Mouse (Mus musculus): ENCODE data around the gene Gtf2ird2. TPM values are rescaled to one million over a fixed set of nuclear protein-coding genes. Genes with fewer than 3 reads are reported as not detected.

Gene Gtf2ird2
- polyA plus RNA-seq, 1 experiment from 2014 or later = 7.9 TPM

- 90% methylated on average over 4 of the region's 4 CpGs for WGBS
- H3K4me1 ChIP-seq (ENCODE audit: control insufficient read depth, insufficient read depth, low read length) = no peaks in the 10 kb centered on the region
- H3K9me3 ChIP-seq (ENCODE audit: control insufficient read depth, low read length) = no peaks in the 10 kb centered on the region
- H3K4me2 ChIP-seq (ENCODE audit: low read depth, severe bottlenecking) = no peak overlapping the region
- no peaks in the 10 kb centered on the region for H3K27me3 ChIP-seq (ENCODE audit: control insufficient read depth, insufficient read depth, low read length)
- H3K27ac ChIP-seq (replicated peaks; ENCODE audit: low read depth, low read length) = no peak overlapping the region
- no peak for DNase-seq (ENCODE audit: low spot score)
- ATAC-seq (ENCODE audit: insufficient number of reproducible peaks, low FRiP score, low TSS enrichment, low read depth) = no peak
- no peak overlapping the region for H3K9ac ChIP-seq (ENCODE audit: low read length)
- peaks cover 15% of the 10 kb centered on the region; the same call in 1 of the 2 replicates for H3K36me3 ChIP-seq (ENCODE audit: control insufficient read depth, insufficient read depth, low read length)
- H3K4me3 ChIP-seq (ENCODE audit: low read depth, low read length) = no peak overlapping the region
Measured at GRCm38 (mm10) chr5:134148153-134148552, 35.7 kb upstream of the Gtf2ird2 start.

GRCm38 (mm10) chr5:134151895-134152294 lies 31.9 kb upstream of the Gtf2ird2 start:
- Histone ChIP-seq H3K27me3 (ENCODE audit: control insufficient read depth, insufficient read depth, low read length) (no peaks in the 10 kb centered on the region), H3K9me3 (ENCODE audit: control insufficient read depth, low read length) (no peaks in the 10 kb centered on the region), H3K27ac (replicated peaks; ENCODE audit: low read depth, low read length) (no peak overlapping the region), H3K4me3 (ENCODE audit: low read depth, low read length) (no peak overlapping the region), H3K4me1 (ENCODE audit: control insufficient read depth, insufficient read depth, low read length) (no peaks in the 10 kb centered on the region), H3K36me3 (ENCODE audit: control insufficient read depth, insufficient read depth, low read length) (peaks cover 27% of the 10 kb centered on the region), H3K4me2 (ENCODE audit: low read depth, severe bottlenecking) (no peak overlapping the region), H3K9ac (ENCODE audit: low read length) (no peak overlapping the region)
- no peak for ATAC-seq (ENCODE audit: insufficient number of reproducible peaks, low FRiP score, low TSS enrichment, low read depth)
- WGBS = 85% methylated on average over 11 of the region's 11 CpGs
- DNase-seq (ENCODE audit: low spot score) = no peak

- H3K9me3 ChIP-seq (ENCODE audit: control insufficient read depth, low read length) = no peaks in the 10 kb centered on the region
- H3K4me3 ChIP-seq (ENCODE audit: low read depth, low read length) = no peak overlapping the region
- H3K27ac ChIP-seq (replicated peaks; ENCODE audit: low read depth, low read length) = no peak overlapping the region
- H3K27me3 ChIP-seq (ENCODE audit: control insufficient read depth, insufficient read depth, low read length) = no peaks in the 10 kb centered on the region
- WGBS = 90% methylated on average over 7 of the region's 7 CpGs
- no peaks in the 10 kb centered on the region for H3K4me1 ChIP-seq (ENCODE audit: control insufficient read depth, insufficient read depth, low read length)
- no peak overlapping the region for H3K4me2 ChIP-seq (ENCODE audit: low read depth, severe bottlenecking)
- peaks cover 26% of the 10 kb centered on the region for H3K36me3 ChIP-seq (ENCODE audit: control insufficient read depth, insufficient read depth, low read length)
- H3K9ac ChIP-seq (ENCODE audit: low read length) = no peak overlapping the region
- DNase-seq (ENCODE audit: low spot score) (no peak), ATAC-seq (ENCODE audit: insufficient number of reproducible peaks, low FRiP score, low TSS enrichment, low read depth) (no peak)
Measured at GRCm38 (mm10) chr5:134155916-134156466, 27.8 kb upstream of the Gtf2ird2 start.

- H3K27me3 ChIP-seq (ENCODE audit: control insufficient read depth, insufficient read depth, low read length) = no peaks in the 10 kb centered on the region
Measured at GRCm38 (mm10) chr5:134164688-134165087, 19.1 kb upstream of the Gtf2ird2 start.

GRCm38 (mm10) chr5:134166642-134167041 lies 17.2 kb upstream of the Gtf2ird2 start:
- DNase-seq (ENCODE audit: low spot score) = no peak
- no peaks in the 10 kb centered on the region for H3K27me3 ChIP-seq (ENCODE audit: control insufficient read depth, insufficient read depth, low read length)
- ATAC-seq (ENCODE audit: insufficient number of reproducible peaks, low FRiP score, low TSS enrichment, low read depth) = no peak
- no peak overlapping the region for H3K27ac ChIP-seq (replicated peaks; ENCODE audit: low read depth, low read length)
- no peaks in the 10 kb centered on the region for H3K4me1 ChIP-seq (ENCODE audit: control insufficient read depth, insufficient read depth, low read length)
- H3K9me3 ChIP-seq (ENCODE audit: control insufficient read depth, low read length) = no peaks in the 10 kb centered on the region
- H3K4me2 ChIP-seq (ENCODE audit: low read depth, severe bottlenecking) = no peak overlapping the region
- H3K36me3 ChIP-seq (ENCODE audit: control insufficient read depth, insufficient read depth, low read length) = peaks cover 18% of the 10 kb centered on the region
- H3K9ac ChIP-seq (ENCODE audit: low read length) = no peak overlapping the region
- no peak overlapping the region for H3K4me3 ChIP-seq (ENCODE audit: low read depth, low read length)
- 95% methylated on average over 7 of the region's 7 CpGs for WGBS

More at GRCm38 (mm10) chr5:134164688-134165087, 19.1 kb upstream of the Gtf2ird2 start:
- peaks cover 13% of the 10 kb centered on the region for H3K36me3 ChIP-seq (ENCODE audit: control insufficient read depth, insufficient read depth, low read length)
- no peak overlapping the region for H3K4me2 ChIP-seq (ENCODE audit: low read depth, severe bottlenecking)
- H3K4me3 ChIP-seq (ENCODE audit: low read depth, low read length) = no peak overlapping the region
- H3K9ac ChIP-seq (ENCODE audit: low read length) = no peak overlapping the region
- no peaks in the 10 kb centered on the region for H3K9me3 ChIP-seq (ENCODE audit: control insufficient read depth, low read length)
- DNase-seq (ENCODE audit: low spot score) (no peak), ATAC-seq (ENCODE audit: insufficient number of reproducible peaks, low FRiP score, low TSS enrichment, low read depth) (no peak)
- H3K27ac ChIP-seq (replicated peaks; ENCODE audit: low read depth, low read length) = no peak overlapping the region
- H3K4me1 ChIP-seq (ENCODE audit: control insufficient read depth, insufficient read depth, low read length) = no peaks in the 10 kb centered on the region
- 83% methylated on average over 4 of the region's 5 CpGs for WGBS

GRCm38 (mm10) chr5:134168033-134168432 lies 15.8 kb upstream of the Gtf2ird2 start:
- DNase-seq (ENCODE audit: low spot score) (no peak), ATAC-seq (ENCODE audit: insufficient number of reproducible peaks, low FRiP score, low TSS enrichment, low read depth) (no peak)
- Histone ChIP-seq H3K9me3 (ENCODE audit: control insufficient read depth, low read length) (no peaks in the 10 kb centered on the region), H3K27ac (replicated peaks; ENCODE audit: low read depth, low read length) (no peak overlapping the region), H3K9ac (ENCODE audit: low read length) (no peak overlapping the region), H3K4me2 (ENCODE audit: low read depth, severe bottlenecking) (no peak overlapping the region), H3K27me3 (ENCODE audit: control insufficient read depth, insufficient read depth, low read length) (no peaks in the 10 kb centered on the region), H3K4me1 (ENCODE audit: control insufficient read depth, insufficient read depth, low read length) (no peaks in the 10 kb centered on the region), H3K36me3 (ENCODE audit: control insufficient read depth, insufficient read depth, low read length) (peaks cover 18% of the 10 kb centered on the region), H3K4me3 (ENCODE audit: low read depth, low read length) (no peak overlapping the region)
- WGBS = 87% methylated on average over 9 of the region's 9 CpGs

- H3K4me1 ChIP-seq (ENCODE audit: control insufficient read depth, insufficient read depth, low read length) = no peaks in the 10 kb centered on the region
- no peak overlapping the region for H3K4me3 ChIP-seq (ENCODE audit: low read depth, low read length)
- no peak for DNase-seq (ENCODE audit: low spot score)
- WGBS = 93% methylated on average over 10 of the region's 10 CpGs
- peaks cover 12% of the 10 kb centered on the region for H3K36me3 ChIP-seq (ENCODE audit: control insufficient read depth, insufficient read depth, low read length)
- H3K27ac ChIP-seq (replicated peaks; ENCODE audit: low read depth, low read length) = no peak overlapping the region
- H3K4me2 ChIP-seq (ENCODE audit: low read depth, severe bottlenecking) = no peak overlapping the region
- no peaks in the 10 kb centered on the region for H3K27me3 ChIP-seq (ENCODE audit: control insufficient read depth, insufficient read depth, low read length)
- ATAC-seq (ENCODE audit: insufficient number of reproducible peaks, low FRiP score, low TSS enrichment, low read depth) = no peak
- H3K9ac ChIP-seq (ENCODE audit: low read length) = no peak overlapping the region
- H3K9me3 ChIP-seq (ENCODE audit: control insufficient read depth, low read length) = no peaks in the 10 kb centered on the region
Measured at GRCm38 (mm10) chr5:134169231-134169630, 14.6 kb upstream of the Gtf2ird2 start.

GRCm38 (mm10) chr5:134170167-134170566 lies 13.7 kb upstream of the Gtf2ird2 start:
- DNase-seq (ENCODE audit: low spot score) (no peak), ATAC-seq (ENCODE audit: insufficient number of reproducible peaks, low FRiP score, low TSS enrichment, low read depth) (no peak)
- H3K27ac ChIP-seq (replicated peaks; ENCODE audit: low read depth, low read length) = no peak overlapping the region
- WGBS = 95% methylated on average over 8 of the region's 8 CpGs
- H3K36me3 ChIP-seq (ENCODE audit: control insufficient read depth, insufficient read depth, low read length) = peaks cover 9% of the 10 kb centered on the region
- no peak overlapping the region for H3K9ac ChIP-seq (ENCODE audit: low read length)
- H3K27me3 ChIP-seq (ENCODE audit: control insufficient read depth, insufficient read depth, low read length) = no peaks in the 10 kb centered on the region
- no peak overlapping the region for H3K4me3 ChIP-seq (ENCODE audit: low read depth, low read length)
- H3K9me3 ChIP-seq (ENCODE audit: control insufficient read depth, low read length) = no peaks in the 10 kb centered on the region
- no peaks in the 10 kb centered on the region for H3K4me1 ChIP-seq (ENCODE audit: control insufficient read depth, insufficient read depth, low read length)
- no peak overlapping the region for H3K4me2 ChIP-seq (ENCODE audit: low read depth, severe bottlenecking)

- H3K36me3 ChIP-seq (ENCODE audit: control insufficient read depth, insufficient read depth, low read length) = peaks cover 6% of the 10 kb centered on the region; the same call in 1 of the 2 replicates
- H3K9me3 ChIP-seq (ENCODE audit: control insufficient read depth, low read length) = no peaks in the 10 kb centered on the region
- no peak for ATAC-seq (ENCODE audit: insufficient number of reproducible peaks, low FRiP score, low TSS enrichment, low read depth)
- no peak overlapping the region for H3K4me3 ChIP-seq (ENCODE audit: low read depth, low read length)
- H3K27me3 ChIP-seq (ENCODE audit: control insufficient read depth, insufficient read depth, low read length) = no peaks in the 10 kb centered on the region
- H3K4me1 ChIP-seq (ENCODE audit: control insufficient read depth, insufficient read depth, low read length) = peaks cover 5% of the 10 kb centered on the region; the same call in 1 of the 2 replicates
- WGBS = 43% methylated on average over 4 of the region's 4 CpGs
- peak; percentile 66 for DNase-seq (ENCODE audit: low spot score)
- no peak overlapping the region for H3K27ac ChIP-seq (replicated peaks; ENCODE audit: low read depth, low read length)
- H3K4me2 ChIP-seq (ENCODE audit: low read depth, severe bottlenecking) = no peak overlapping the region
- no peak overlapping the region for H3K9ac ChIP-seq (ENCODE audit: low read length)
Measured at GRCm38 (mm10) chr5:134173206-134173605, 10.6 kb upstream of the Gtf2ird2 start.
